Mouse (Mus musculus) urinary bladder, adult 2 months (tissue): ENCODE measurements around the gene Pfn1. TPM values are rescaled to one million over a fixed set of nuclear protein-coding genes. Genes with fewer than 3 reads are reported as not detected.

Source experiments
- polyA plus RNA-seq: library from polyadenylated mRNA; depleted of rRNA; stranded (reverse); fragments of >200 nt; gene quantifications from 2 replicates; pipeline ENCODE4 v1.2.3, GENCODE M21; 2012; rRNA removed

The Pfn1 gene
- polyA plus RNA-seq, 1 experiment: 1,258 TPM

Other genes starting within 250 kb of the Pfn1 start
- gene Pelp1, start 244.6 kb downstream of the Pfn1 start, polyA plus RNA-seq: 11.1 and 15.3 TPM in 2 replicates
- 18.5 and 22.0 TPM in 2 replicates for gene Arrb2, start 222.0 kb downstream of the Pfn1 start, polyA plus RNA-seq
- 20.1 and 20.8 TPM in 2 replicates for gene Med11, start 202.7 kb downstream of the Pfn1 start, polyA plus RNA-seq
- gene Zmynd15, start 195.2 kb downstream of the Pfn1 start, polyA plus RNA-seq: 3.9 and 4.4 TPM in 2 replicates
- 28.9 and 29.2 TPM in 2 replicates for gene Cxcl16, start 194.7 kb downstream of the Pfn1 start, polyA plus RNA-seq
- 0.72 and 0.80 TPM in 2 replicates for gene Tm4sf5, start 149.4 kb downstream of the Pfn1 start, polyA plus RNA-seq
- gene Vmo1, start 140.0 kb downstream of the Pfn1 start, polyA plus RNA-seq: 0.43 and 0.72 TPM in 2 replicates
- 0.14 and 0.15 TPM in 2 replicates for gene Gltpd2, start 135.4 kb downstream of the Pfn1 start, polyA plus RNA-seq
- gene Psmb6, start 129.3 kb downstream of the Pfn1 start, polyA plus RNA-seq: 249 and 294 TPM in 2 replicates
- not detected in 2 replicates for gene Gm40193, start 121.7 kb downstream of the Pfn1 start, polyA plus RNA-seq
- gene Pld2, start 114.6 kb downstream of the Pfn1 start, polyA plus RNA-seq: 33.6 and 38.7 TPM in 2 replicates
- gene Mink1, start 91.8 kb downstream of the Pfn1 start, polyA plus RNA-seq: 87.2 and 89.1 TPM in 2 replicates
- gene 4930544D05Rik, start 38.8 kb downstream of the Pfn1 start, polyA plus RNA-seq: not detected in 2 replicates
- 0.40 and 0.44 TPM in 2 replicates for gene Chrne, start 35.4 kb downstream of the Pfn1 start, polyA plus RNA-seq
- 0.01 and 0.10 TPM in 2 replicates for gene Gp1ba, start 15.5 kb downstream of the Pfn1 start, polyA plus RNA-seq
- 116 and 119 TPM in 2 replicates for gene Rnf167, start 7.4 kb downstream of the Pfn1 start, polyA plus RNA-seq
- 93.9 and 96.9 TPM in 2 replicates for gene Slc25a11, start 7.2 kb downstream of the Pfn1 start, polyA plus RNA-seq
- 104 and 126 TPM in 2 replicates for gene Eno3, start 2.6 kb upstream of the Pfn1 start, polyA plus RNA-seq
- gene Spag7, start 14.8 kb upstream of the Pfn1 start, polyA plus RNA-seq: 89.4 and 93.2 TPM in 2 replicates
- 16.6 and 25.4 TPM in 2 replicates for gene Camta2, start 33.5 kb upstream of the Pfn1 start, polyA plus RNA-seq
- gene Inca1, start 45.5 kb upstream of the Pfn1 start, polyA plus RNA-seq: 4.3 and 5.1 TPM in 2 replicates
- 77.5 and 105 TPM in 2 replicates for gene Kif1c, start 45.9 kb upstream of the Pfn1 start, polyA plus RNA-seq
- gene Zfp3, start 109.6 kb upstream of the Pfn1 start, polyA plus RNA-seq: 5.8 and 6.5 TPM in 2 replicates
- gene Scimp, start 157.9 kb upstream of the Pfn1 start, polyA plus RNA-seq: 1.1 and 1.5 TPM in 2 replicates
- gene Rabep1, start 190.1 kb upstream of the Pfn1 start, polyA plus RNA-seq: 12.3 and 15.8 TPM in 2 replicates